Mouse (Mus musculus) kidney, postnatal 4 days (tissue): Measurements from ENCODE around the gene Fam8a1.

Source experiments
- DNase-seq, 2 experiments: peaks; one replicate each; pipeline ENCODE4 v3.0.0; 2021; ENCODE audit warnings: mixed read lengths in 2 of 2

The Fam8a1 gene

DNA sequence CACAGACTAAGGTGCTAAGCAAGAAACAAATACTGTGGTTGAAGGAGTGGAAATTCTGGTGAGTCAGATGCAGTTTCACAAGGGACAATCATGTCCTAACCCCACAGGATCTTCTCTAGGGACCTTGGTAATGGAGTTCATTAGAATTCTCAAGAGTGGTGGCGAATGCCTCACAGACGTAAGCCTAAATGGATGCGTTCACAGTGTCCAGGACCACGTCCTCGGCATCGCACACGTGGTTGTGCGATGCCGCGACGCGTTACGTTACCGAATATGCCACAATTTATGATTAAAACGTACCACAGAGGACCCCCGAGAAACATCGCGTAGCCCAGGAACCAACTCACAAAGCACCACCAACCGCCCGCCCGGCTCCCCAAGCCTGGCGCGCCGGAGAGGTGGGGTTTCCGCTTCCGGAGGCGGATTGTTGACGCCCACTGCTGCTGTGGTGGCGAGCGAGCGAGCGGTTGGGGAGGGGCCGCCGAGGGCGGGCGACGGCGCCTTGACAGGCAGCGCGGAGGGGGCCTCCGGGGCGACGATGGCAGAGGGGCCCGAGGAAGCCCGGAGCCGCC lies at the start of gene Fam8a1:
Gene Fam8a1, plus strand, starts transcription at position 475 of the 572 bp plus-strand sequence.
- DNase-seq = peak; percentile 93 to 95

DNA sequence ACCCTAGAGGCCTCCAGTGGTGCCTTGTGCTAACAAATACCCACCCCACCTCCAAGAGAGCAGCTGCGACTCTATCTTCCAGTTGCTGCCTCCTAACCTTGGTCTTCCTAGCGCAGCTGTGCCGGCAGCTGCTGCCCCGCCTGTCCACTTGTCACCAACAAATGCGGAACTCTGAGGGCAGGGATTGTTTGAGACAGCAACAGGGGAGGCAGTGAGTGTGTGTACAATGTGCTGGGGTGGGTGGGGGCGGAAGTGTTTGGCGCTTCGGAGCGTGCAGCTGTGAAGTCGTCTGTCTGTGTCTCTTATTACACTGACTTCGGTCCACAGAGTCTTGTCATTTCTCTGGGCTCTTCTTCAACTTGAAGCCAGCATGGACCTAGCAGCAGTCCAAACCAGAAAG lies 49.7 kb upstream of the Fam8a1 start:
- DNase-seq = peak; percentile 32 to 49

DNA sequence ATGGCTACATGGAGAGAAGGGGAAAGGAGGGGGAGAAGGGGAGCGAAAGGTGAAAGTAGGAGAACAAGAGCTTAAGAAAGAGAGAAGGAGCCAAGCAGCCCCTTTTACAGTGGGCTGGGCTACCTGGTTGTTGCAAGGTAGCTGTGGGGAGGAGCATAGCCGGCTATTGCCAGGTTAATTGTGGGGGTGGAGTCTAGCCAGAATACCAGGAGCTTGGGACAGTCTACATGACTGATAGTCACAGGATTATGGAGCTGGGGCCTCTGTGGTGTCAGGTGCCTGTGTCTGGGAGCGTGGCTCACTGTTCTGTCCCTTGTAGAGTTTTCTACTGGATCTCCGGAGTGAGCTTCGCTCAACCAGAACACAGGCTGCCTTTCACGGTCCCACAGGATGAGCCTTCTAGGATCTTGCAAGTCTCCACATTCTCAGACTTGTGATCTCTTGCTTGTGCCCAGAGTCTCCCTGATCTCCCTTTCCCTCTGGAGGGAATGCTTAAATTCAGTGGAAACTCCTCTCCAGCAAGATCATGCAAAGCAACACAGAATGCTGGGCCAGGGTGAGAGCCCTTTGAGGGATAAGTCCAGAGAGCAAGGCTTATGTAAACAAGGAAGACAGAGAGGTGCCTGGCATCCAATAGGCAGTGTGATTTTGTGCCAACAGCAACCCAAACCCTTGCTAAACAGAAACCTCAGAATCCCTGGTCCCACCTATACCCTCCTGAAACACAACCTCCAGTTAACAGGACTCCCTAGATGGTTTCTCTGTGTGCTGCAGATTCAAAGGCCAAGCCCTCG lies 48.2 kb upstream of the Fam8a1 start:
- DNase-seq = no peak

DNA sequence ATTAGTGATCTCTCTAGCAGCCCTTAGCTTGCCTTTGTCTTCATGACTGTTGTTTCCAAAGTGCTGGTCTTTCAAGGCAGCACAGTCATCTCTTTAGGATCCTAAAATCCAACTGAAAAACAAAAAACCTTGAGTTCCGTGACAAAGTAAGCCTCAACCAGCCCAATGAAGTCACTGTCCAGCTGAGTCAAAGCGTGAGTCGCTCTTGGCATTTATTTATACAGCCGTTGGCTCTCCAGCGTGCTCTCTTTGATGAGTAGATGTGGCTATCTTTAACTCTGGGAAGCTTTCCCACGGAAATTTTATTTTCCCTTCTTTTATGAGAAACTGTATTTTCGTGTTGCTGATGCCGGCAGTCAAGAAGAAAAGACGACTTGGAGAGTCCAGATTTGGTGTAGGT lies 42.7 kb upstream of the Fam8a1 start:
- no peak for DNase-seq

DNA sequence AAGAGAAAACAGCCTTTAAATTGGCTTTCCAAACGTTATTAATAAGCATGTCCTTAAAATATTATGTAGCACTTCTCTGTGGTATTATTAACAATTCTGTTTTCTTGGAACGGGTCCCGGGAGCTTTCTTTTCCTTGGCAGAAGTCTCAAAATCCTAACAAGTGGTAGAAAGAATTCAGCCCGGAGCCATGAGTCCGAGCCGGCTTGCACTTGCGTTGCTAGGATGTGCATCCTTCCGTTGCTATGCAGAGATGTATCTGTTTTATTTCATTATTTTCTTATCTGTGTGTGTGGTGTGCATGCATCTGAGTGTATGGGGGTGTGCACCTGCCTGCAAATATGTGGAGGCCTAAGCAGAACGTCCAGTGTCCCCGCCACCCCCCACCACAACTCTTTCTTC lies 41.5 kb upstream of the Fam8a1 start:
- DNase-seq = peak; percentile 52

DNA sequence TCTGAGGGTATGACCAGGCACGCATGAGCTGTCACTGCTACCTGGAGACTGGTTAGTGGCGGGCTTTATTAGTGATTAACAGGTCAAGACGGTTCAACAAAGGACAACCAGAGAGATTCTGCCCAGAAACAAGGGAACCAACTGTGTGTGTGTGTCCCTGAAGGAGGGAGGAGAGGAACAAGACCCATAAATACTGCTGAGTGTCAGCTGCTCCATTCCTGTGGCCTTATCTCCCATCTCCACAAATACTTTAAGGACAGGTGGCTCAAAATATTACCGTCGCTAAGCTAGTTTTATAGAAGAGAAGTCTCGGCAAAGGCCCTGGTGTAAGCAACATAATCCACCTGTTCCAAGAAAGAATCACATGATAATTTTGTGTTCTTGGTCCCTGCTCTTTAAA lies 39.9 kb upstream of the Fam8a1 start:
- no peak for DNase-seq

DNA sequence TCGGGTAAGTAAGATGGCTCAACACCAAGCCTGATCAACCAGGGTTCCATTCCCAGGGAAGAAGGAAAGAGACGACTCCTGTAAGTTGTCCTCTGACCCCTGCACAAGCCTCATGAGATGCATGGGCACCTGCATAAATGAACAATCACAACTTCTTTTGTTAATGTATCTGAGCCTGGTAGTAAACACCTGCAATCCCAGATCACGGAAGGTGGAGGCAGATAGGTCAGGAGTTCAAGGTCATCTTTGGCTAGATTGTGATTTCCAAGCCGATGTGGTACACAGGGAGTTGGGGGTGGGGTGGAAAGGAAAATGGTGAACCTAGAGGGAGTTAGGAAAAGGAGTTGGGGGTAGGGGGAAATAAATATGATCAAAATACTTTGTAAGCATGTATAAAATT lies 36.5 kb upstream of the Fam8a1 start:
- DNase-seq = no peak

DNA sequence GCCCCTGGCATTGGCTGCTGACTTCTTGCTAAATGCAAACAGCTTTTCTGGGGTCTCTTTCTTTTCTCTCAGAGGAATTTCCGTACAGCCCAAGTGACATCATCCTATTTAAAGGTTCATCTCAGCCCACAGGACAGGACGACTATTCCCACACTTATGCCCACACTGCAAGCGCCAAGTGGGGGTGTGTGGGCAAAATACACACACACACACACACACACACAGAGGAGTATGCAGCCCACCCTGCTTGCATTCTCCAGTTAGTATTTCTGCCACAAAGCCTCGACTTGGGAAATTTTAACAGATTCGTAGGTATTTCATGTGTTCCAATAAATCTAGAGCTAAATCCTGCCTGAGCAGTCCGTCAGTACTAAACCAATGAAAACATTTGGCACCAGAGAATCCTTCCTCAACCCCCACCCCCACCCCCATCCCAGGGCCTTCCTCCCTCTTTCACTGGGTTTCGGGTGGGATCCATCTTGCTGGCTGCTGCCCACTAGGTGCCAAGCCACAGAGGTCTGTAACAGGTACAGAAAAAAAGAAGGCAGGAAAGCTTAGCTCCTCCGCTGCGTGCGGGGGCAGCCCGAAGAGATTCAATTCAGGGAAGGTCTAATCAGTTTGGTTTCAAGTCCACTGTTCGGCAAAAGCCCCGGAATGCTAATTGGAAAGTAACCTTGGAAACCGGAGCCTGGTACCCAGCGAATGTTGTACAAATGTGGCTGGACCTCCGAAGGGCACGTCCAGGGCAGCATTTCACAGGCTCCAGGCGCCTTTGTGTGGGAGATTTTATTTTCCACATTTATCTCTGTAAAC lies 35.8 kb upstream of the Fam8a1 start:
- DNase-seq = peak in 1 of 2 experiments; percentile 6

DNA sequence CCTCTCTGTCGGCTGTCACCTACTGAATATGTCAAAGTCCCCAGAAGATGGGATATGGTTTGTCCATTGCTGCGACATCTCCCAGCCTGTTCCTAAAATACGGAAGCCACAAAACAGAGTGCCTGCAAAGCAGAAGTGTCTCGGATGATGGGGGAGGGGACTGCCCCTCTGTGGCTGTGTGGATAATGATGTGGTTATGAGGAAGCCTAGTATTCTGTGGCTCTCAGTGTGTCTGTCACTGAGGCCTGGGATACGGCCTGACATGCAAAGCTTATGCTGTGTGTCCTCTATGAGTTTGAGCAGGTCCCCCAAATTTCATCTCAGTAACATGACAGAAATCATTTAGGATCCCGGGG lies 35.2 kb upstream of the Fam8a1 start:
- peak in 1 of 2 experiments; percentile 10 for DNase-seq

DNA sequence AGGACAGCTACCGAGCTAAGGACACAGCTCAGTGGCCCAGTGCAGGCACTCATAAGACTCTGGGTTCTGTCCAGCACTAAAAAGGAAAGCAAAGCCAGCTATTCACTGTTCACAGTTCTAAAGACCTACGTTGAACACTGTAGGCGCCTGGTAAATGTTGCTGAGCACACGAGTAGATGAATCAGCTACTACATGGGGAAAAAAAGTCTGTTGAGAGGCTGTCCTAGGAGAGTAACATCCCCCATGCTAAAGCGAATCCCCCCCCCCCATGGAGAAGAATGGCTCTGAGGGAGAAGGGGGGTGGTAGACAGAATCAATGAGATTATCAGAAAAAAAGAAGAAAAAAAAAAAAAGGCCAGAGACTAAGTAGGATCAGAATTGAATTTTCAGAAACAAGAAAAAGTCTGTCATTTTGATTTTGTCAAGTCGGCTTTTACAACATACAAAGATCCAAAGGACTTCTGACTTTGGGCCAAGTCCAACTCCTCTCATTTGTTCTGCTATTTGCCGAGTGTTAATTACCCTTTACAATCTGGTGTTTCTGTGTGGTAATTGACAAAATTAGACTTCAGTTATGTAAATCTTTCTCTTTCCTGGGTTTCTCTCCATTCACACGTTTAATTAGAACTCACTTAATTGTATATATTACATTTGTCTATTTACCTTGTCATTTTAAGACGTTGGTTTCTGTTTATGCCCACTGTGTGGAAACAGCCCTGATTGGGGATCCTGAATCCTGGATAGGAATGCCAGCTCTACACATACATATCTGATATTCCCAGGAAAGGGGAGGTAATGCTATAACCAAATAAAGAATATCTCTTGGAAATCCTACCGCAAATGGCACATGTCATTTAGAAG lies 28.5 kb upstream of the Fam8a1 start:
- DNase-seq = no peak

DNA sequence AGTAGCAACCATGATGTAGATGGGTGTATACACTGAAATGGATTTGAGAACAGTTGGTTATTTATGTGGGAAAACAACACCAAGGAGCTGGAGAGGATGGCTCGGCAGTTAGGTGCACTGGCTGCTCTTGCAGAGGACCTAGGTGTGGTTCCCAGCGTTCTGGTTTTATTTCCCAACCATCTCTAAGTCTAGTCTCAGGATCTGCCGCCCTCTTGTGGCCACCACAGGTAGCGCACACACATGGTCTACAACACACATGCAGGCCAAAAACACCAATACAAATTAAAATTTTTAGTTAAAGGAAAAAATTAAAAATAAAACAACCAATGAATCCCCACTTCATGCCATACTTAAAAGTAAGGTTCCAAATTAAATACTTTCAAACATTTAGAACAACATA lies 27.0 kb upstream of the Fam8a1 start:
- DNase-seq = peak; percentile 19

DNA sequence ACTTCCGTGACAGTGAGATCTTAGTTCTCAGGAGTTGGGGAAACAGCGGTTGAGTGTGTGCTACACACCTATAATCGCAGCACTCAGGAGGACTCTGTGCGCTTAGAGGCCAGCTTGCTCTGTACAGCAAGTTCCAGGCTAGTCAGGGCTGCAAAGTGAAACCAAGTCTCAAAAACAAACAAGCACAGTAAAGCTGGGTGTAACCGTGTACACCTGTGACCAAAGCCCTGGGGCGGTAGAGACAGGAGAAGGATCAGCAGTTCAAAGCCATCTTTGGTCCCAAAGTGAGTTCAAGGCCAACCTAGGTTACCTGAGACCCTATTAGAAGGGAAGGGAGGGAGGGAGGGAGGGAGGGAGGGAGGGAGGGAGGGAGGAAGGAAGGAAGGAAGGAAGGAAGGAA lies 25.1 kb upstream of the Fam8a1 start:
- no peak for DNase-seq

DNA sequence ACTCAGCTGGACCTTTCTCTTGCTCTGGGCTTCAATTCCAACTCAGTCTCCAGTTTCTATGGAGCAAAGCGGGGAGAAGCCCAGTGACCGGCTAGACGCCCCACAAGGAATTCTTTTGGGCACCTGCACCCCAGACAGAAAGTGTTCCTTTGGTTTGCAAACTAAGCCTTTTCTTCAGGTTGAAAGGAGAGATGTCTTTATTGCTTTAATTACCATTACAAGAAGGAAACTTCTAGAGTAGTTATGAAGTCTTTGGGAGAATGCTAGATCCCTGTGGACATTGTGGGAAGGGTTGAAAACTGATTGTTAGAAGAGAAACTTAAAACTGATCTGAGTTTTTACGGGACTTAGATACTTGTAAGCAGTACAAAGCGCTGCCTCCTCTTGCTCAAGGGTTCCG lies 23.8 kb upstream of the Fam8a1 start:
- DNase-seq = no peak

DNA sequence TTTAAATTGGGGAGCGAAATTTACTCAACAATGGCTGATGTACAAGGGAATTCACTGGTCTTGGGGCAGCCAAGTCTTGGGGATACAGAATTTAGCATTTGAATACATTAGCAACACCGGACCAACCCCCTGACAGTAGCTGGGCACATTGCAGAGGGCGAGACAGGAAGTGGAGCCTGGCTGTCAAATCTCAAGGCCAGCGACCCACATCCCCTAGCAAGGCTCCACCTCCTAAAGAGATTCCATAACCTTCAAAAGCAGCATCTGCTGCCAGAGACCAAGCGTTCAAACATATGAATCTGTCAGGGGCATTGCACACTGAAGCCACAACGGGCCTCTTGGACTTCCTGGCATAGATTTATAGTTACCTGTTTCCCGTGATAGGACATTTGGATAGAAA lies 17.5 kb upstream of the Fam8a1 start:
- DNase-seq = no peak

DNA sequence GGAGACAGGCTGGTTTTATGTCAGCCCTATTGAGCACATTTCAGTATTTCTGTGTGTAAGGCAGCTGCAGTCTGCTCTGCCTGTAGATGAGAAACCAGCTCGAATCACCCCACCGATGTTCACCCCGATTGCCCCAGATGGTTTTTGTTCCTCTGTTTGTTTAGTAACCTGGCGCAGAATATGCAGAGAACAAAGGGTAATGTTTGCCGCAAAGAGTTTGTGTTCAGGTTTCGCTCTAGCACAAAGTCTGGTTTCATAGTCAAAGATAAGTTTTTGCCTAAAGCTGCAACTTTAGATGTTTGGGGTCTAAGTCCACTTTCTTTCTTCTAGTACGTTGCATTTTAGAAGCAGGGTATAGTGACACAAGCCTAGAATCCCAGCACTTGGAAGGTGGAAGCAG lies 16.7 kb upstream of the Fam8a1 start:
- no peak for DNase-seq

DNA sequence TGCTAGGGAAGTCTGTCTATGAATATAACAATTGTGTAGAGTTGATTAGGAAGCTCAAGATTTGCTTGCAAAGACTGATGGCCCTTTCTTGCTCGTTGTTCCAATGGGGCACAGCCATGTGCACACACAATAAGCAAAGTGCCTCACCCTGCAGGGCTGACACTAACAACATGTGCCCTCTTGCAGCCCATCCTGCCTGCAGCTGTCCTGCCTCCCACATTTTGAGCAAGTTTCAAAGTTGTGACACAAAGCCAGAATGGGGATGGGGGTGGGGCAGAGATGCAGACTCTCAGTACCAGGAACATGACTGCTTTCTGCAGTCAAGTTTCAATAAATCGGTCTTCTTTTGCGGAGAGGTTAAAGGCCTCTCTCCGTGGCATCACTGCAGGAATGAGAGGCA lies 15.7 kb upstream of the Fam8a1 start:
- no peak for DNase-seq

DNA sequence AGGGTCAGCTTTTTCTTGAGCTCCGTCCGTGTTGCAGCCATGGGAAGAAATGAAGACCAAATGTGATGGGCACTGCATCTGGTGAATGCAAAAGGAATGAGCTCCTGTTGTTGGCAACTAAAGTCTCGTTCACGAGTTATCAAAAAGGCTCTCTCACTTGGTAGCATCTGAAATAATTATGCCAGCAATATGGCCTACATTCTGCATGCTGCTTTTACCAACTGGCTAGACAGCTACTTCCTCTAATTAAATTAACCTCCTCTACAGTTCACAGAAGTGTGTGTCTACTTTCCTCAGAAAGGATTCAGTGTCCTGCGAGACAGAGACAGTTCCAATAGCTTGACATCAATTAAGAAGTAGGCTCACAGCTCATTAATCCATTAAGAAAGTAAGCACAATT lies 14.8 kb upstream of the Fam8a1 start:
- no peak for DNase-seq

DNA sequence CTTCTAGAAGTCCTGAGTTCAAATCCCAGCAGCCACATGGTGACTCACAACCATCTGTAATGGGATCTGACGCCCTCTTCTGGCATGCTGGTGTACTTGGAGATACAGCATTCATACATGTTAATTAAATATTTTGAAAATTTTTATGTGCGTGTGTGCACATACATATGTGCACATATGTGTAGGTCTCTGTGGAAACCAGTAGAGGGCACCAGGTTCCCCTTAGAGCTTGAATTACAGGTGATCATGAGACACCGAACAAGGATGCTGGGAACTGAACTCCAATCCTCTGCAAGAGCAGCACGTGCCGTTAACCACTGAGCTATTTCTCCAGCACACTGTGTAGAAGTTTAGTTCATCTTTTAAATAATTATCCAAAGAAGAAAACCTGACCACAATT lies 10.1 kb upstream of the Fam8a1 start:
- DNase-seq = no peak

DNA sequence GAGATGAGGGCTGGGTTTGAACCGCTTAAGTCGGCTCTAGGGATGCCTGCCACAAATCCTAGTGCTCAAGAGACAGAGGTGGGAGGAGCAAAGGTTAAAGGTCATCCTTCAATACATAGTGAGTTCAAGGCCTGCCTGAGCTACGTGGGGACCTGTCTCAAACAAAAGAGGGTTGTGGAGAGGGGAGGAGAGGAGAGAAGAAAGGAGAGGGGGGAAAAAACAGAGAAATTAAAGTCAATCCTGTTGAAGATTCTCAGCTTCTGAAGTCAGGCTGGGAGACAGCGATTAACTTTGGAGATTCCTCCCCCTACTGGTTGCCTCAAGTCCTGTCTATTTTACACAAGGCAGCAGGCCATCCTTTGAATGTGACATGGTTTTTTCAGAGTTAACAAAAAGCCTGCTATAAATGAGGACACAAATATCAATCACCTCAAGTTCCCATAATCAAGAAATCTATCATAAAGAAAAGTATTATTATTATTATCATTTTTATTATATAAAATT lies 5.8 kb upstream of the Fam8a1 start:
- DNase-seq = peak in 1 of 2 experiments; percentile 22

DNA sequence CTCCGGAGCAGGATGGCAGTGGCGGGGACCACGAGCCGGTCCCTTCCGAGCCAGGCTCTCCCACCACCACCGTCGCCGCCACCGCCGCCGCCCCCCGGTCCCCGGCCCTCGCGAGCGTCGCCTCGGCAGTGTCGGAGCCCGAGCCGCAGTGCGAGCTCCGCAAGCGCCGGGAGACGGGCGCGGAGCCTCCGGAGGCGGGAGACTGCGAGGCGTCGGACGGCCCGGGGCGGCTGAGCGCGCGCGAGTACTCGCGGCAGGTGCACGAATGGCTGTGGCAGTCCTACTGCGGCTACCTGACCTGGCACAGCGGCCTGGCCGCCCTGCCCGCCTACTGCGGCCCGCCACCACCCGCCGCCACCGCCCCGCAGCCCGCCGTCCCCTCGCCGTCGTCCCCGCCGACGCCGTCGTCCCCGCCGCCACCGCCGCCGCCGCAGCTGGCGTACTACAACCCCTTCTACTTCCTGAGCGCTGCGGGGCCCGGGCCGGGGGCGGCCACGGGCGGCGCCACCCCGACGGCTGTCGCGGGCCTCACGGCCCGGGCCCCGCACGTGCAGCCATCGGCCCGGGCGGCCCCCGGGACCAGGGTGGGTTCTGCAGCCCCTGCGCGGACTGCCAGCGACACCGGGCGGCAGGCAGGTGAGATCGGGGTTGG lies 424 bp downstream of the Fam8a1 start:
- DNase-seq = peak; percentile 43 to 62

DNA sequence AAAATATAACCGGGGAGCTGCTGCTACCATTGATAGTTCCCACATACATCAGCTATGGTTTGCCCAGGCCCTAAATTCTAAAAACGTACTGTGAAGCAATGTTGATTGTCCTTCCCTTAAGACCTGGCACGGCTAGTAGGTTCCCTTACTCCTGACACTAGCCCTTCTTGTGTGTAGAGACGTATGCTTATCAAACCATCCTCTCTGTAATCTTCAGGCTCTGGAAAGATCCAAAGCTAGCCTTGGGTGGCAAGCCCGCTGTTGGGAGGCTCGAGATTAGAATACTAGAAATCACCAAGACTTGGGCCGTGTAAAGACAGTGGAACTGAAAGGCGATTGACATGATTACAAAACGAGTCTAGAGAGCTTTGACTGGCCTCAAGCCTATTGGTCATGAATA lies 1.2 kb downstream of the Fam8a1 start:
- no peak for DNase-seq

DNA sequence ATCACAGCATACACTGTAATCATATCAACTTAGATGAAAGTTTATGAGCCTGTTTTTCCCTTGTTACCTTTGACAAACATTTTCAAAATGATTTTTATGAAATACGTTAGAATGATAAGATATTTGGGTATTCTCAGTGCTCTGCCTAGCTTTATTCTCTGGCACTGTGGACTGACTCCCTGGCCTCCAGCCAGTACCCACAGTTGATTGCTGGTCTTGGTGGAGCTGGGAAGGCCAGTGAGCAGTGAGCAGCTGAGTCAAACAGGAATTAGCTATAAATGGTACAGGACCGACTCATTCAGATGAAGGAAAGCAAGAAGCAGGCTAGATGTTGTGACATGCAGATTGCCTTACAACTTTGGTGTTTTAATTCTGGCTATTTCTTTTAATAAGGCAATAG lies 5.3 kb downstream of the Fam8a1 start:
- no peak for DNase-seq
